Mouse (Mus musculus): Measurements from ENCODE around the gene Fam129b.

- TF ChIP-seq CTCF (IDR thresholded peaks at IDR 0.05; ENCODE audit: low read depth) (no peak), EP300 (IDR thresholded peaks at IDR 0.05; ENCODE audit: low read depth) (no peak)
Measured at GRCm38 (mm10) chr2:32879593-32879992, 3.7 kb downstream of the Fam129b start.

Data from liver, embryonic 14.5 days (tissue).